Mouse (Mus musculus) right cerebral cortex, adult 18-20 months (tissue): ENCODE data around the gene Def6.

Experiments used
- DNase-seq: peaks from one replicate; pipeline ENCODE4 v3.0.0; 2022; ENCODE audit warnings: mixed read lengths

Def6 gene

GRCm38 (mm10) chr17:28277721-28278120 is 70.1 kb downstream of the Def6 start:
- no peak for DNase-seq

GRCm38 (mm10) chr17:28278156-28278555 is 70.6 kb downstream of the Def6 start:
- DNase-seq = no peak
